Mouse (Mus musculus): Measurements from ENCODE around the gene Mief2. TPM values are rescaled to one million over a fixed set of nuclear protein-coding genes. Genes with fewer than 3 reads are reported as not detected.

Gene Mief2
- polyA plus RNA-seq, 1 experiment = 14.0 TPM

GRCm38 (mm10) chr11:60761681-60762080 is 33.5 kb downstream of the Mief2 start:
- Histone ChIP-seq H3K27me3 (ENCODE audit: control insufficient read depth, insufficient read depth, insufficient read length) (no peaks in the 10 kb centered on the region), H3K79me2 (ENCODE audit: control insufficient read depth, insufficient read depth) (peaks cover 28% of the 10 kb centered on the region), H3K4me3 (ENCODE audit: insufficient read depth, poor library complexity, severe bottlenecking) (no peak overlapping the region), H3K36me3 (ENCODE audit: control insufficient read depth, insufficient read depth) (peaks cover 36% of the 10 kb centered on the region), H3ac (ENCODE audit: control insufficient read depth, insufficient read length, low read depth) (no peak overlapping the region), H3K79me3 (ENCODE audit: low read depth) (peaks cover 10% of the 10 kb centered on the region)
- TF ChIP-seq CTCF (IDR thresholded peaks at IDR 0.05; ENCODE audit: control insufficient read depth, insufficient read depth, insufficient read length) = no peak
- TF ChIP-seq MYOD1 (IDR thresholded peaks at IDR 0.05; ENCODE audit: control insufficient read depth, insufficient read length, low read depth) = no peak
- no peak for TF ChIP-seq USF1 (IDR thresholded peaks at IDR 0.05; ENCODE audit: low read depth)
- no peak for TF ChIP-seq FOSL1 (IDR thresholded peaks at IDR 0.05; ENCODE audit: insufficient read depth, low read length, poor library complexity, severe bottlenecking)
- TF ChIP-seq CEBPB (IDR thresholded peaks at IDR 0.05; ENCODE audit: low read depth) = no peak

GRCm38 (mm10) chr11:60766969-60767368 is 38.8 kb downstream of the Mief2 start:
- peaks cover 15% of the 10 kb centered on the region for H3K36me3 ChIP-seq (ENCODE audit: control insufficient read depth, insufficient read depth)
- peaks cover 65% of the 10 kb centered on the region for H3K79me2 ChIP-seq (ENCODE audit: control insufficient read depth, insufficient read depth)
- H3K27me3 ChIP-seq (ENCODE audit: control insufficient read depth, insufficient read depth, insufficient read length) = no peaks in the 10 kb centered on the region
- H3K4me3 ChIP-seq (ENCODE audit: insufficient read depth, poor library complexity, severe bottlenecking) = no peak overlapping the region
- TF ChIP-seq CEBPB (IDR thresholded peaks at IDR 0.05; ENCODE audit: low read depth) = no peak
- TF ChIP-seq FOSL1 (IDR thresholded peaks at IDR 0.05; ENCODE audit: insufficient read depth, low read length, poor library complexity, severe bottlenecking) = no peak
- TF ChIP-seq MAX (IDR thresholded peaks at IDR 0.05) = no peak
- peaks cover 20% of the 10 kb centered on the region for H3K79me3 ChIP-seq (ENCODE audit: low read depth)
- no peak overlapping the region for H3ac ChIP-seq (ENCODE audit: control insufficient read depth, insufficient read length, low read depth)

GRCm38 (mm10) chr11:60769322-60769721 is 41.1 kb downstream of the Mief2 start:
- Histone ChIP-seq H3ac (ENCODE audit: control insufficient read depth, insufficient read length, low read depth) (no peak overlapping the region), H3K36me3 (ENCODE audit: control insufficient read depth, insufficient read depth) (peaks cover 6% of the 10 kb centered on the region), H3K4me3 (ENCODE audit: insufficient read depth, poor library complexity, severe bottlenecking) (no peak overlapping the region), H3K27me3 (ENCODE audit: control insufficient read depth, insufficient read depth, insufficient read length) (no peaks in the 10 kb centered on the region), H3K79me3 (ENCODE audit: low read depth) (peaks cover 32% of the 10 kb centered on the region), H3K79me2 (ENCODE audit: control insufficient read depth, insufficient read depth) (peaks cover 80% of the 10 kb centered on the region)
- TF ChIP-seq USF1 (IDR thresholded peaks at IDR 0.05; ENCODE audit: low read depth) (no peak), MAX (IDR thresholded peaks at IDR 0.05) (no peak), MYOG (IDR thresholded peaks at IDR 0.05; ENCODE audit: control insufficient read depth, extremely low read depth, insufficient read length) (no peak), MYOD1 (IDR thresholded peaks at IDR 0.05; ENCODE audit: control insufficient read depth, insufficient read length, low read depth) (no peak), CEBPB (IDR thresholded peaks at IDR 0.05; ENCODE audit: low read depth) (no peak), CTCF (IDR thresholded peaks at IDR 0.05; ENCODE audit: control insufficient read depth, insufficient read depth, insufficient read length) (no peak)

- H3K4me3 ChIP-seq (ENCODE audit: insufficient read depth, poor library complexity, severe bottlenecking) = no peak overlapping the region
- no peak for TF ChIP-seq FOSL1 (IDR thresholded peaks at IDR 0.05; ENCODE audit: insufficient read depth, low read length, poor library complexity, severe bottlenecking)
- H3K79me2 ChIP-seq (ENCODE audit: control insufficient read depth, insufficient read depth) = peaks cover 80% of the 10 kb centered on the region
- H3K79me3 ChIP-seq (ENCODE audit: low read depth) = peaks cover 37% of the 10 kb centered on the region
- H3K27me3 ChIP-seq (ENCODE audit: control insufficient read depth, insufficient read depth, insufficient read length) = no peaks in the 10 kb centered on the region
- H3ac ChIP-seq (ENCODE audit: control insufficient read depth, insufficient read length, low read depth) = no peak overlapping the region
- H3K36me3 ChIP-seq (ENCODE audit: control insufficient read depth, insufficient read depth) = peaks cover 6% of the 10 kb centered on the region
These were observed 42.6 kb downstream of the Mief2 start for GRCm38 (mm10) chr11:60770776-60771175.

- H3K36me3 ChIP-seq (ENCODE audit: control insufficient read depth, insufficient read depth) = no peaks in the 10 kb centered on the region
- TF ChIP-seq MYOD1 (IDR thresholded peaks at IDR 0.05; ENCODE audit: control insufficient read depth, insufficient read length, low read depth) (no peak), USF1 (IDR thresholded peaks at IDR 0.05; ENCODE audit: low read depth) (no peak), MAX (IDR thresholded peaks at IDR 0.05) (no peak), CEBPB (IDR thresholded peaks at IDR 0.05; ENCODE audit: low read depth) (no peak), CTCF (IDR thresholded peaks at IDR 0.05; ENCODE audit: control insufficient read depth, insufficient read depth, insufficient read length) (no peak), FOSL1 (IDR thresholded peaks at IDR 0.05; ENCODE audit: insufficient read depth, low read length, poor library complexity, severe bottlenecking) (no peak), MYOG (IDR thresholded peaks at IDR 0.05; ENCODE audit: control insufficient read depth, extremely low read depth, insufficient read length) (no peak)
- no peak overlapping the region for H3ac ChIP-seq (ENCODE audit: control insufficient read depth, insufficient read length, low read depth)
- H3K79me2 ChIP-seq (ENCODE audit: control insufficient read depth, insufficient read depth) = peaks cover 81% of the 10 kb centered on the region
- no peaks in the 10 kb centered on the region for H3K27me3 ChIP-seq (ENCODE audit: control insufficient read depth, insufficient read depth, insufficient read length)
- no peak overlapping the region for H3K4me3 ChIP-seq (ENCODE audit: insufficient read depth, poor library complexity, severe bottlenecking)
- peaks cover 40% of the 10 kb centered on the region for H3K79me3 ChIP-seq (ENCODE audit: low read depth)
These were observed 44.0 kb downstream of the Mief2 start for GRCm38 (mm10) chr11:60772161-60772560.

GRCm38 (mm10) chr11:60774158-60774689 is 46.0 kb downstream of the Mief2 start:
- H3K36me3 ChIP-seq (ENCODE audit: control insufficient read depth, insufficient read depth) = peaks cover 9% of the 10 kb centered on the region
- H3K79me3 ChIP-seq (ENCODE audit: low read depth) = peaks cover 55% of the 10 kb centered on the region
- no peaks in the 10 kb centered on the region for H3K27me3 ChIP-seq (ENCODE audit: control insufficient read depth, insufficient read depth, insufficient read length)
- H3ac ChIP-seq (ENCODE audit: control insufficient read depth, insufficient read length, low read depth) = no peak overlapping the region
- no peak for TF ChIP-seq CTCF (IDR thresholded peaks at IDR 0.05; ENCODE audit: control insufficient read depth, insufficient read depth, insufficient read length)
- TF ChIP-seq USF1 (IDR thresholded peaks at IDR 0.05; ENCODE audit: low read depth) = no peak
- TF ChIP-seq MYOD1 (IDR thresholded peaks at IDR 0.05; ENCODE audit: control insufficient read depth, insufficient read length, low read depth) = no peak
- TF ChIP-seq MAX (IDR thresholded peaks at IDR 0.05) = no peak
- no peak for TF ChIP-seq CEBPB (IDR thresholded peaks at IDR 0.05; ENCODE audit: low read depth)
- TF ChIP-seq FOSL1 (IDR thresholded peaks at IDR 0.05; ENCODE audit: insufficient read depth, low read length, poor library complexity, severe bottlenecking) = no peak
- no peak for TF ChIP-seq MYOG (IDR thresholded peaks at IDR 0.05; ENCODE audit: control insufficient read depth, extremely low read depth, insufficient read length)
- no peak overlapping the region for H3K4me3 ChIP-seq (ENCODE audit: insufficient read depth, poor library complexity, severe bottlenecking)
- peaks cover 90% of the 10 kb centered on the region for H3K79me2 ChIP-seq (ENCODE audit: control insufficient read depth, insufficient read depth)
